Mouse (Mus musculus): Measurements from ENCODE around the gene Ripor1. TPM values are rescaled to one million over a fixed set of nuclear protein-coding genes. Genes with fewer than 3 reads are reported as not detected.

Gene Ripor1
- polyA plus RNA-seq (2012; rRNA removed) = 3.7 and 4.5 TPM in 2 replicates

DNA sequence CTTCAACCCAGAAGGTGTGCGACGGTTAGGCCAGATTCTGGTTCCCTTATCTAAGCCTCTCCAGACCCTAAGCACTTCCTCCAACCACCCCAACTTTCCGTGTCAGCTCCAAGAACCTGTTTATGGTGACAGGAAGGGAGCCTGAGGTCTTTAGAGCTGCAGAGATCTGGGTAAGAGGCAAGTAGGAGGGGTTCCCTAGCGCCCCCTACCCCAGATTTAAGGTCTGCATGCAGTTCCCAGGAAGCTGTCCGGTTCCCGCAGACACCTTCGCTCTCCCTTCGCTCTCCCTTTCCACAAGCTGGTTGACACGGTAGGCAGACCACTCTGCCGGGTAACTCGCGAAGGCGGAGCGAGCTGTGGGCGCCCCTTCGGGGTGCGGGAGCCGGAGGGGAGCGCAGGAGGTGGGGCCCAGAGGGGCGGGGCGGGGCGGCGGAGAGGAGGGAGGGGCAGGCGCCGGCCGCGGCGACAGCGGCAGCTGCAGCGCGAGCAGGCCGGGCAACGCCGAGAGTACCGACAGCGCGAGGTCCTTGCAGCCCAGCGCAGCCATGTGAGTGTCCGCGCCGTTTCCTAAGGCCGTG, at the start of gene Ripor1:
Gene Ripor1, plus strand, starts transcription at position 452 of the 578 bp plus-strand sequence.

DNA sequence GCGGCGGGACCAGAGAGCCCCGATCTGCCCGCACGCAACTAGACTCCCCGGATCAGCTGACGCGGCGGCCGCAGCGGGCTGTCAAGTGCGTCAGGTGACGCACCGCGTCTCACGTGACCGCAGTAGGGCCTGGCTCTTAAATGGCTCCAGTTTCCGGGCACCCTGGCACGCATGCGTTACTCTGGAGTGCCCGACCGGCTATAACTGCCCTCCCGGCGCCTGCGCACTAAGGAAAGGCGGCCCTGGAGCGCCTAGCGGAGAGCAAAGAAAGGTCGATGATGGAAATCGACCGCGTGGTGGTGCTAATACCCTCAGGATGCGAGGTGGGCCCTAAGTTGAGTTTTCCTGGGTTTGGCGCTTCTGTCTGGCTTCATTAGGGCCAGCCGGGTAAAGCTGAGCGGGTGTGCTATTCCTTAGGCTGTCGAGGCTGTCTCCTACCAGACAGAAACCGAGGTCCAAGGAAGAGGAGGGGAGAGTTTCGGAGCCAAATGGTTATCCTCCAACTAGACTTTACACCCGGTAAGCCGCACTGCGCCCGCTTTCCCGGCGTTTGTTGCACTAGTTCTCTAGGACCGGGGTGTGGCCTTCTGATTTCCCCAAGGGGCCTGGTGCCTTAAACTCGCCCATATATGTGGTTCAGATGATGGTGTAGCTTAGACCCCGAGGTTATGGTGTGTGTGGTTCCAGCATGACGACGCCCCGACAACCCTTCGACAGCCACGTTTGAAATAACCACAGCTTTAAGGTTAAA, 38.9 kb upstream of the Ripor1 start, which contains the start of gene Atp6v0d1:
Gene Atp6v0d1, minus strand, starts transcription at position 96 of the 751 bp plus-strand sequence.

GRCm38 (mm10) chr8:105636018-105636962, 31.2 kb downstream of the Ripor1 start, which contains the start of gene Ctcf:
Ctcf (plus strand) TSS chr8:105636568.

GRCm38 (mm10) chr8:105636963-105637510, 32.0 kb downstream of the Ripor1 start, which contains the start of gene Agrp:
Agrp (minus strand) TSS chr8:105637393.

Other genes starting within 250 kb of the Ripor1 start
- 0.02 and 0.07 TPM in 2 replicates for gene Plekhg4, start 232.0 kb upstream of the Ripor1 start, polyA plus RNA-seq (2012; rRNA removed)
- gene Kctd19, start 191.8 kb upstream of the Ripor1 start, polyA plus RNA-seq (2012; rRNA removed) = not detected in 2 replicates
- 0.08 and 0.10 TPM in 2 replicates for gene Lrrc36, start 191.7 kb upstream of the Ripor1 start, polyA plus RNA-seq (2012; rRNA removed)
- 0.69 and 2.4 TPM in 2 replicates for gene Tppp3, start 133.7 kb upstream of the Ripor1 start, polyA plus RNA-seq (2012; rRNA removed)
- gene Zdhhc1, start 108.4 kb upstream of the Ripor1 start, polyA plus RNA-seq (2012; rRNA removed) = 1.9 and 2.1 TPM in 2 replicates
- gene Hsd11b2, start 86.5 kb upstream of the Ripor1 start, polyA plus RNA-seq (2012; rRNA removed) = 0.85 and 0.98 TPM in 2 replicates
- gene Atp6v0d1, start 39.2 kb upstream of the Ripor1 start, polyA plus RNA-seq (2012; rRNA removed) = 32.3 and 42.6 TPM in 2 replicates
- gene Ctcf, start 31.3 kb downstream of the Ripor1 start, polyA plus RNA-seq (2012; rRNA removed) = 19.4 and 23.8 TPM in 2 replicates
- 0.05 TPM in 1 of 2 replicates, not detected in the other for gene Agrp, start 32.1 kb downstream of the Ripor1 start, polyA plus RNA-seq (2012; rRNA removed)
- 1.00 and 1.8 TPM in 2 replicates for gene Carmil2, start 81.0 kb downstream of the Ripor1 start, polyA plus RNA-seq (2012; rRNA removed)
- gene Acd, start 95.8 kb downstream of the Ripor1 start, polyA plus RNA-seq (2012; rRNA removed) = 8.2 and 9.3 TPM in 2 replicates
- 5.7 TPM in 2 replicates for gene Pard6a, start 95.9 kb downstream of the Ripor1 start, polyA plus RNA-seq (2012; rRNA removed)
- 0.03 TPM in 1 of 2 replicates, not detected in the other for gene 4933405L10Rik, start 102.4 kb downstream of the Ripor1 start, polyA plus RNA-seq (2012; rRNA removed)
- gene Enkd1, start 103.0 kb downstream of the Ripor1 start, polyA plus RNA-seq (2012; rRNA removed) = 7.6 and 8.1 TPM in 2 replicates
- 1.0 and 1.1 TPM in 2 replicates for gene Gfod2, start 153.4 kb downstream of the Ripor1 start, polyA plus RNA-seq (2012; rRNA removed)
- gene Ranbp10, start 222.1 kb downstream of the Ripor1 start, polyA plus RNA-seq (2012; rRNA removed) = 48.1 and 64.7 TPM in 2 replicates
- 0.02 and 0.06 TPM in 2 replicates for gene Tsnaxip1, start 222.5 kb downstream of the Ripor1 start, polyA plus RNA-seq (2012; rRNA removed)
- gene Cenpt, start 248.0 kb downstream of the Ripor1 start, polyA plus RNA-seq (2012; rRNA removed) = 22.0 and 25.8 TPM in 2 replicates
- gene Thap11, start 249.9 kb downstream of the Ripor1 start, polyA plus RNA-seq (2012; rRNA removed) = 22.2 and 26.2 TPM in 2 replicates